Mouse (Mus musculus): ENCODE data around the gene Scgb1b30. TPM values are rescaled to one million over a fixed set of nuclear protein-coding genes. Genes with fewer than 3 reads are reported as not detected.

Gene Scgb1b30
- polyA plus RNA-seq, 1 experiment from 2014 or later: not detected

- 89% methylated on average over 3 of the region's 3 CpGs for WGBS
- Histone ChIP-seq H3K27me3 (ENCODE audit: control insufficient read depth, insufficient read depth, low read length) (no peaks in the 10 kb centered on the region), H3K9me3 (ENCODE audit: control insufficient read depth, low read length) (no peaks in the 10 kb centered on the region), H3K4me1 (ENCODE audit: control insufficient read depth, insufficient read depth, low read length) (peaks cover 4% of the 10 kb centered on the region), H3K9ac (replicated peaks; ENCODE audit: low read length) (no peak overlapping the region), H3K4me3 (replicated peaks; ENCODE audit: low read depth, low read length) (no peak overlapping the region), H3K36me3 (ENCODE audit: control insufficient read depth, insufficient read depth, low read length) (0 out of 2 replicates have a peak, but pooled peaks cover 4% of the 10 kb centered on the region), H3K4me2 (ENCODE audit: low read length) (no peak overlapping the region), H3K27ac (replicated peaks; ENCODE audit: low read depth, low read length) (no peak overlapping the region)
- ATAC-seq (ENCODE audit: low FRiP score, low TSS enrichment) (no peak), DNase-seq (no peak)
Measured at GRCm38 (mm10) chr7:34126291-34126690, 31.1 kb downstream of the Scgb1b30 start.

- WGBS: 74% methylated on average over 3 of the region's 3 CpGs
Measured at GRCm38 (mm10) chr7:34131118-34131517, 35.9 kb downstream of the Scgb1b30 start.

DNA sequence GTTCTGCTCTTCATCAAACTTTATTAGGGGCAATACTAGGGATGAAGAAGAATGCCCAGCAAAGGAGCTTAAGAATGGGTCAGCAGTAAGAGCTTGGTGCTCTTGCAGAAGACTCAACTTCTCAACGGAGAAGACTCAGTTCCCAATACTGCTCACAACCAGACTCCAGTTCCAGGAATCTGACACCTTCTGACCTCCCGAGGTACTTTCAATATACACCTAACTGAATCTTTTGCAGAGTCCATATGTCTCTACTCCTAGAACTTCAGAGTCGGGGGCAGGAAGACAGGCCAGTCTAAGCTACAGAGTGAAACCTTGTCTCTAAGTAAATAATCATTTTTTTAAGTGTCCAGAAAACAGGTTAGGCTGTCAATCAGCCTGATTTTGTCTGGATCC, 36.7 kb downstream of the Scgb1b30 start:
- WGBS: 12% methylated on average over 3 of the region's 3 CpGs
- no peaks in the 10 kb centered on the region for H3K36me3 ChIP-seq (ENCODE audit: control insufficient read depth, insufficient read depth, low read length)
- H3K9me3 ChIP-seq (ENCODE audit: control insufficient read depth, low read length): no peaks in the 10 kb centered on the region
- peak overlapping the region; percentile 76 for H3K9ac ChIP-seq (replicated peaks; ENCODE audit: low read length)
- H3K4me3 ChIP-seq (replicated peaks; ENCODE audit: low read depth, low read length): peak overlapping the region; percentile 70
- H3K4me1 ChIP-seq (ENCODE audit: control insufficient read depth, insufficient read depth, low read length): peaks cover 14% of the 10 kb centered on the region
- H3K4me2 ChIP-seq (ENCODE audit: low read length): peak overlapping the region; percentile 64
- no peak for ATAC-seq (ENCODE audit: low FRiP score, low TSS enrichment)
- DNase-seq: no peak
- H3K27me3 ChIP-seq (ENCODE audit: control insufficient read depth, insufficient read depth, low read length): no peaks in the 10 kb centered on the region
- no peak overlapping the region for H3K27ac ChIP-seq (replicated peaks; ENCODE audit: low read depth, low read length)

More at GRCm38 (mm10) chr7:34131118-34131517, 35.9 kb downstream of the Scgb1b30 start:
- no peaks in the 10 kb centered on the region for H3K36me3 ChIP-seq (ENCODE audit: control insufficient read depth, insufficient read depth, low read length)
- peak overlapping the region; percentile 64 for H3K4me2 ChIP-seq (ENCODE audit: low read length)
- ATAC-seq (ENCODE audit: low FRiP score, low TSS enrichment): no peak
- H3K27ac ChIP-seq (replicated peaks; ENCODE audit: low read depth, low read length): no peak overlapping the region
- H3K9ac ChIP-seq (replicated peaks; ENCODE audit: low read length): no peak overlapping the region; the same call in 1 of the 2 replicates
- peaks cover 14% of the 10 kb centered on the region for H3K4me1 ChIP-seq (ENCODE audit: control insufficient read depth, insufficient read depth, low read length)
- no peaks in the 10 kb centered on the region for H3K27me3 ChIP-seq (ENCODE audit: control insufficient read depth, insufficient read depth, low read length)
- no peak for DNase-seq
- H3K4me3 ChIP-seq (replicated peaks; ENCODE audit: low read depth, low read length): no peak overlapping the region
- H3K9me3 ChIP-seq (ENCODE audit: control insufficient read depth, low read length): no peaks in the 10 kb centered on the region

- DNase-seq (peak; percentile 81), ATAC-seq (ENCODE audit: low FRiP score, low TSS enrichment) (peak; percentile 82)
- Histone ChIP-seq H3K27me3 (ENCODE audit: control insufficient read depth, insufficient read depth, low read length) (no peaks in the 10 kb centered on the region), H3K4me2 (ENCODE audit: low read length) (peak overlapping the region; percentile 64), H3K9me3 (ENCODE audit: control insufficient read depth, low read length) (no peaks in the 10 kb centered on the region), H3K4me3 (replicated peaks; ENCODE audit: low read depth, low read length) (peak overlapping the region; percentile 70), H3K4me1 (ENCODE audit: control insufficient read depth, insufficient read depth, low read length) (peaks cover 14% of the 10 kb centered on the region), H3K27ac (replicated peaks; ENCODE audit: low read depth, low read length) (peak overlapping the region; percentile 71), H3K9ac (replicated peaks; ENCODE audit: low read length) (peak overlapping the region; percentile 76), H3K36me3 (ENCODE audit: control insufficient read depth, insufficient read depth, low read length) (no peaks in the 10 kb centered on the region)
- WGBS: under 1% methylated on average over 97 of the region's 116 CpGs
Measured at GRCm38 (mm10) chr7:34132355-34133079, 37.3 kb downstream of the Scgb1b30 start.

DNA sequence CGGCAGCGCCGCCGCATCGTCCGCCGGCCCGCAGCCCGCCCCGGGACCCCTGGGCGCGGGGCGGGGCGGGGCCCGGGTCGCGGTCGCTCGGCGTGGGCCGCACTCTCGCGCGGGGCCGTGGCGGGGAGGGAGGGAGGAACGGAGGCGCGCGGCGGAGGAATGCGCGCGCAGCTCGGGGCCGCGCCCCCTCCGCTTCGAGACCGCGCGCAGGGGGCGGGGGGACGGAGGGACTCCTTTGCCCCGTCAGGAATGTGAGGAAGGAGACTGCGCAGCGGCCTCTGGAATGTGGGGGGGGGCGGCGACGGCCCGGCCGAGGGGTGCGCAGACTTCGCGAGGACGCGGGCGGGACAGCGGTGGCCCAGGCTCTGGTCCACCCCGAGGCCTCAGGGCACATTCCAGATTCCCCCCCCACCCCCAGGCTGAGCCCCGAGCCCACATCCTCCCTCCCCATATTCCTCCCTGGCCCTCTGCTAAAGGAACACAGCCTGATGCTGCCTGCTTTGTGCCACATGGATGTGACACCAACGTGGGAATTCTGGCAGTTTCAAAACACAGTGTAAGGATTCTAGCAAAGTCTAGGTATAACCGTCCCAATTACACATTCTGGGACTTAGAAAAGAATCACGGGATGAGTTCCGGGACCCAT, 38.0 kb downstream of the Scgb1b30 start, which contains the start of gene Wtip:
Gene Wtip (minus strand): TSS at position 152 of the 646 bp plus-strand sequence.
- H3K4me1 ChIP-seq (ENCODE audit: control insufficient read depth, insufficient read depth, low read length): peaks cover 14% of the 10 kb centered on the region
- peak within 1 kb of the TSS; percentile 76 for H3K9ac ChIP-seq (replicated peaks; ENCODE audit: low read length)
- DNase-seq (peak; percentile 92), ATAC-seq (ENCODE audit: low FRiP score, low TSS enrichment) (peak; percentile 85)
- H3K27ac ChIP-seq (replicated peaks; ENCODE audit: low read depth, low read length): peak within 1 kb of the TSS; percentile 71
- 1% methylated on average over 46 of the region's 65 CpGs for WGBS
- peak within 1 kb of the TSS; percentile 64 for H3K4me2 ChIP-seq (ENCODE audit: low read length)
- H3K36me3 ChIP-seq (ENCODE audit: control insufficient read depth, insufficient read depth, low read length): no peaks in the 10 kb centered on the region
- no peaks in the 10 kb centered on the region for H3K27me3 ChIP-seq (ENCODE audit: control insufficient read depth, insufficient read depth, low read length)
- peak within 1 kb of the TSS; percentile 70 for H3K4me3 ChIP-seq (replicated peaks; ENCODE audit: low read depth, low read length)
- H3K9me3 ChIP-seq (ENCODE audit: control insufficient read depth, low read length): no peaks in the 10 kb centered on the region

- H3K27me3 ChIP-seq (ENCODE audit: control insufficient read depth, insufficient read depth, low read length): no peaks in the 10 kb centered on the region
- no peaks in the 10 kb centered on the region for H3K36me3 ChIP-seq (ENCODE audit: control insufficient read depth, insufficient read depth, low read length)
- no peak overlapping the region for H3K4me3 ChIP-seq (replicated peaks; ENCODE audit: low read depth, low read length)
- DNase-seq (no peak), ATAC-seq (ENCODE audit: low FRiP score, low TSS enrichment) (no peak)
- H3K4me1 ChIP-seq (ENCODE audit: control insufficient read depth, insufficient read depth, low read length): peaks cover 14% of the 10 kb centered on the region
- no peak overlapping the region for H3K4me2 ChIP-seq (ENCODE audit: low read length)
- no peaks in the 10 kb centered on the region for H3K9me3 ChIP-seq (ENCODE audit: control insufficient read depth, low read length)
- no peak overlapping the region for H3K27ac ChIP-seq (replicated peaks; ENCODE audit: low read depth, low read length)
- WGBS: 91% methylated on average over 2 of the region's 2 CpGs
- no peak overlapping the region for H3K9ac ChIP-seq (replicated peaks; ENCODE audit: low read length)
Measured at GRCm38 (mm10) chr7:34134336-34134735, 39.1 kb downstream of the Scgb1b30 start.

- H3K4me3 ChIP-seq (replicated peaks; ENCODE audit: low read depth, low read length): no peak overlapping the region
- no peak overlapping the region for H3K9ac ChIP-seq (replicated peaks; ENCODE audit: low read length)
- 92% methylated on average over 6 of the region's 6 CpGs for WGBS
- no peak for ATAC-seq (ENCODE audit: low FRiP score, low TSS enrichment)
- H3K4me1 ChIP-seq (ENCODE audit: control insufficient read depth, insufficient read depth, low read length): no peaks in the 10 kb centered on the region
- H3K4me2 ChIP-seq (ENCODE audit: low read length): no peak overlapping the region
- no peak for DNase-seq
- H3K27me3 ChIP-seq (ENCODE audit: control insufficient read depth, insufficient read depth, low read length): no peaks in the 10 kb centered on the region
- no peaks in the 10 kb centered on the region for H3K9me3 ChIP-seq (ENCODE audit: control insufficient read depth, low read length)
- H3K27ac ChIP-seq (replicated peaks; ENCODE audit: low read depth, low read length): no peak overlapping the region
- peaks cover 45% of the 10 kb centered on the region for H3K36me3 ChIP-seq (ENCODE audit: control insufficient read depth, insufficient read depth, low read length)
Measured at GRCm38 (mm10) chr7:34139493-34139892, 44.3 kb downstream of the Scgb1b30 start.

DNA sequence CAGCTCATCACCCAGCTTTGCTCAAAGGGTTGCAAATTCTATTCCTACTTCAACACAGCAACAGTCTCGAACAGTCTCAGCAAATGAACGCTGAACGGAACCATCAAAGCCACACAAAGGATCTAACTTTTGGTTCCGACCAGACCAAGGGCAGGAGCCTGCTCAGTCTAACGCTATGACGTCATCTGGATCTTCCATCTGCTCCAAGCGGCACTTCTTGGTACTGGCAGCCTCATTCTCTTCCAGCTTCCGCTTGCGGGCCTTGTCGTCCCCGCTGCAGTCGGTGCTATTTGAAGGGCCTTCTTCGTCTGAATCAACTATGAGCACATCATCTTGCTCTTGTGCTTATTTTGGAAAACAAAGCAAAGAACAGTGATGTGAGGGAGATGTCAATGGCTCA, 45.9 kb downstream of the Scgb1b30 start:
- Histone ChIP-seq H3K36me3 (ENCODE audit: control insufficient read depth, insufficient read depth, low read length) (peaks cover 62% of the 10 kb centered on the region), H3K4me2 (ENCODE audit: low read length) (no peak overlapping the region), H3K9ac (replicated peaks; ENCODE audit: low read length) (no peak overlapping the region), H3K27me3 (ENCODE audit: control insufficient read depth, insufficient read depth, low read length) (no peaks in the 10 kb centered on the region), H3K4me3 (replicated peaks; ENCODE audit: low read depth, low read length) (no peak overlapping the region), H3K4me1 (ENCODE audit: control insufficient read depth, insufficient read depth, low read length) (no peaks in the 10 kb centered on the region), H3K27ac (replicated peaks; ENCODE audit: low read depth, low read length) (no peak overlapping the region), H3K9me3 (ENCODE audit: control insufficient read depth, low read length) (no peaks in the 10 kb centered on the region)
- ATAC-seq (ENCODE audit: low FRiP score, low TSS enrichment): no peak
- 96% methylated on average over 13 of the region's 13 CpGs for WGBS
- no peak for DNase-seq

Measured in midbrain, embryonic 14.5 days (tissue).